Mouse (Mus musculus) CH12.LX (cell line): ENCODE data around the gene Sept1. TPM values are rescaled to one million over a fixed set of nuclear protein-coding genes. Genes with fewer than 3 reads are reported as not detected.

Experiments used
- DNase-seq: peaks from one replicate; pipeline ENCODE4 v3.0.0-alpha.2; 2013; ENCODE audit errors: extremely low read depth
- H3K27ac ChIP-seq: 2 replicates; pipeline ENCODE4 v1.5.1; 2012; ENCODE audit warnings: low read depth, mild to moderate bottlenecking, control low read depth, moderate library complexity; ENCODE audit not compliant: insufficient read depth
- H3K27me3 ChIP-seq: replicated peaks from 2 replicates; pipeline ENCODE3; 2012; ENCODE audit warnings: inconsistent platforms
- H3K36me3 ChIP-seq, 2 experiments: replicated peaks in 1 of 2; 2 replicates each; pipeline versions ENCODE3 to v1.6.1; 2012; ENCODE audit warnings: inconsistent platforms in 1 of 2, low read length in 1 of 2, mild to moderate bottlenecking in 1 of 2, mixed read lengths in 1 of 2, moderate library complexity in 1 of 2; ENCODE audit not compliant: control insufficient read depth in 1 of 2, insufficient read depth in 1 of 2
- H3K4me1 ChIP-seq, 2 experiments: 2 replicates each; pipeline ENCODE4 v1.6.1; 2012; ENCODE audit warnings: inconsistent platforms in 1 of 2, moderate library complexity in 1 of 2; ENCODE audit not compliant: insufficient read depth in 2 of 2, control insufficient read depth in 1 of 2
- H3K4me2 ChIP-seq: 2 replicates; pipeline ENCODE4 v1.6.1; 2012; ENCODE audit warnings: low read depth, mild to moderate bottlenecking, control low read depth; ENCODE audit not compliant: poor library complexity, insufficient read depth, severe bottlenecking
- H3K4me3 ChIP-seq, 3 experiments: fragments of 150-350 bp in 1 of 3; sonication (generic) in 1 of 3; replicated peaks in 1 of 3; 2 replicates each; pipeline versions ENCODE3 to v1.5.1; 2011 to 2012; ENCODE audit warnings: low read depth in 2 of 3, low read length in 2 of 3, mild to moderate bottlenecking in 2 of 3, moderate library complexity in 2 of 3, control low read depth in 1 of 3, improper control_type of control experiment in 1 of 3, inconsistent platforms in 1 of 3, mixed read lengths in 1 of 3; ENCODE audit not compliant: poor library complexity in 1 of 3
- H3K79me2 ChIP-seq: replicated peaks from 2 replicates; pipeline ENCODE4 v1.6.1; 2012; ENCODE audit warnings: mild to moderate bottlenecking, moderate library complexity; ENCODE audit not compliant: control insufficient read depth, poor library complexity, insufficient read depth, severe bottlenecking; ENCODE audit errors: extremely low read depth
- H3K9ac ChIP-seq: 2 replicates; pipeline ENCODE4 v1.6.1; 2012; ENCODE audit warnings: low read depth, mild to moderate bottlenecking, control low read depth, moderate library complexity; ENCODE audit not compliant: insufficient read depth
- H3K9me3 ChIP-seq: replicated peaks from 2 replicates; pipeline ENCODE3; 2012; ENCODE audit warnings: low read length, inconsistent platforms, mixed read lengths
- BHLHE40 ChIP-seq: IDR thresholded peaks from 2 replicates; pipeline ENCODE4 v1.6.1; 2011; ENCODE audit warnings: mild to moderate bottlenecking, low read depth, low read length, improper control_type of control experiment
- CHD1 ChIP-seq: IDR thresholded peaks from 2 replicates; pipeline ENCODE4 v1.6.1; 2012; ENCODE audit warnings: low read depth, low read length, improper control_type of control experiment, inconsistent platforms
- ELF1 ChIP-seq: IDR thresholded peaks from 2 replicates; pipeline ENCODE4 v1.6.1; 2014; ENCODE audit warnings: low read depth, mild to moderate bottlenecking, inconsistent platforms, low read length, improper control_type of control experiment
- HCFC1 ChIP-seq: IDR thresholded peaks from 2 replicates; pipeline ENCODE4 v1.6.1; 2012; ENCODE audit warnings: low read depth, mild to moderate bottlenecking, inconsistent platforms, low read length, improper control_type of control experiment
- IRF4 ChIP-seq: IDR thresholded peaks from 2 replicates; pipeline ENCODE4 v1.6.1; 2014; ENCODE audit warnings: low read depth, mild to moderate bottlenecking, inconsistent platforms, low read length, improper control_type of control experiment
- JUND ChIP-seq: conservative IDR thresholded peaks from 2 replicates; pipeline ENCODE4 v1.6.1; 2011; ENCODE audit warnings: low read depth, low read length, improper control_type of control experiment
- KAT2A ChIP-seq: IDR thresholded peaks from 2 replicates; pipeline ENCODE4 v1.6.1; 2012; ENCODE audit warnings: low read length, improper control_type of control experiment, inconsistent platforms; ENCODE audit not compliant: insufficient replicate concordance
- MAX ChIP-seq: IDR thresholded peaks from 2 replicates; pipeline ENCODE4 v1.6.1; 2011; ENCODE audit warnings: low read length, improper control_type of control experiment
- MAZ ChIP-seq: IDR thresholded peaks from 2 replicates; pipeline ENCODE4 v1.6.1; 2012; ENCODE audit warnings: low read depth, mild to moderate bottlenecking, inconsistent platforms, low read length, improper control_type of control experiment, moderate library complexity
- MYC ChIP-seq: IDR thresholded peaks from 2 replicates; pipeline ENCODE4 v1.6.1; 2011; ENCODE audit warnings: low read depth, mild to moderate bottlenecking, improper control_type of control experiment, low read length
- RCOR1 ChIP-seq: conservative IDR thresholded peaks from 2 replicates; pipeline ENCODE4 v1.6.1; 2012; ENCODE audit warnings: low read depth, mild to moderate bottlenecking, inconsistent platforms, low read length, improper control_type of control experiment
- ZC3H11A ChIP-seq: IDR thresholded peaks from 2 replicates; pipeline ENCODE4 v1.6.1; 2012; ENCODE audit warnings: low read depth, mild to moderate bottlenecking, inconsistent platforms, low read length, improper control_type of control experiment
- ZKSCAN1 ChIP-seq: IDR thresholded peaks from 2 replicates; pipeline ENCODE4 v1.6.1; 2012; ENCODE audit warnings: low read depth, inconsistent platforms, low read length, improper control_type of control experiment, borderline replicate concordance
- ZMIZ1 ChIP-seq: IDR thresholded peaks from 2 replicates; pipeline ENCODE4 v1.6.1; 2012; ENCODE audit warnings: low read depth, mild to moderate bottlenecking, inconsistent platforms, low read length, improper control_type of control experiment
- ZNF384 ChIP-seq: IDR thresholded peaks from 2 replicates; pipeline ENCODE4 v1.6.1; 2012; ENCODE audit warnings: low read depth, low read length, improper control_type of control experiment, inconsistent platforms
- dilution Hi-C: fragments of 300-500 bp; cut with MboI; formaldehyde crosslinking; loops from 2 replicates; pipeline ENCODE4 v1.14.3; 2020; ENCODE audit warnings: low sequenced_read_pairs; ENCODE audit not compliant: extremely low pct_unique_long_range_greater_than_20kb, extremely low pct_ligation_motif_present
- in situ Hi-C: fragments of 300-500 bp; cut with MboI; formaldehyde crosslinking; loops from 3 replicates; pipeline ENCODE4 v1.14.3; 2019; ENCODE audit warnings: low sequenced_read_pairs, low pct_ligation_motif_present, low pct_unique_long_range_greater_than_20kb, mixed read lengths
- polyA plus RNA-seq: library from polyadenylated mRNA; unstranded; fragments of >175 nt; gene quantifications from 2 replicates; pipeline ENCODE4 v1.2.1, GENCODE M21; 2012; ENCODE audit warnings: low read depth; ENCODE audit not compliant: insufficient read length
- total RNA-seq, 2 experiments: library from RNA; depleted of rRNA; stranded (reverse); fragments of 300-350 nt in 1 of 2; fragments of >200 nt in 1 of 2; gene quantifications; 2 replicates each; pipeline ENCODE4 v1.2.3; 2012 to 2014

The Sept1 gene
- total and polyA plus RNA-seq, 3 experiments = 42.7 to 171 (median 92.3) TPM

DNA sequence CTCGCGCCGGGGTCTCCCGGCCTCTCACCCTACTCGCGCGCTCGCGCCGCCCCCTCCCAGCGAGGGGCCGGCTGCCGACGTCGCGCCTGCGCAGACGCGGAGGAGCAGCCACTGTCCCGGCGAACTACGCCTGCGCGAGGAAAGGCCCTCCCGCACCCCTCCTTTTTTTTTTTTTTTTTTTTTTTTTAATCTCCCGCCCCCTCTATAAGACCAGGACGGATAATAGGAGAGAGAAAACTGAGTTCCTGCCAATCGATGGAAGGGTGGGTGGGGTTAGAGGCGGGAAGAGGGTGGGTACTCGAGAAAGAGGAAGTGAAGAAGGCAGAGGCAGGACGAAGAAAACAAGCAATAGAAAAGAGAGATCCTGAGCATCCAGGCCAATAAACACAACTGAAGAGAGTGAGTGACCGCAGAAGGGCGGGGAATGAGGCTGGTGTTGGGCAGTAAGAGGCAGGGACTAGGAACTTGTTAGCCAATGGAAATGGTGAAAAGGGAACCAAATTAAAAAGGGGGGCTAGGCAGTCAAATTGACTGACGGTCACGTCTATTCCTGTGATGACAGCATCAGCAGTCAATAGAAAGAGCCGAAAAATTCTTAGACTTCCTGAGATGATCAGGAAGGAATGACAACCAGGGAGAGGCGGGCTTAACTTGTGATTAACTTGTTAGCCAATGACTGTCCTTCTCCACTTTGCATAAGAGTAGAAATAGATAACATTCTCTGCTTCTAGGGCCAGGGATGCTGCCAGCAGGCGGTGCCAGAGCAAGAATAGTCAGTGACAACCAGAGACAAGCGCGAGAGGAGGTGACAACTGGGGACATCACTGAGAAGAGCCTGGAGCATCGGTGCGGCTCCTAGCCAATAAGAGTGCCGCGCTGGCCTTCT, 24.1 kb downstream of the Sept1 start, which contains the start of gene Mylpf (continued):
- TF ChIP-seq KAT2A = peak; percentile 72; the same call in 1 of the 2 replicates
- no peak for TF ChIP-seq RCOR1
- TF ChIP-seq JUND = peak; percentile 21; the same call in 1 of the 2 replicates
- no peak for TF ChIP-seq IRF4
- TF ChIP-seq ZMIZ1 = peak; percentile 80
- no peak for TF ChIP-seq CHD1
- peak; percentile 40; the same call in 1 of the 2 replicates for TF ChIP-seq MAX
- TF ChIP-seq ELF1 = peak; percentile 82
- peak; percentile 29; the same call in 1 of the 2 replicates for TF ChIP-seq BHLHE40
- no peak for TF ChIP-seq ZC3H11A
- TF ChIP-seq MYC = peak; percentile 6; the same call in 1 of the 2 replicates
- peak; percentile 73 for TF ChIP-seq HCFC1
- TF ChIP-seq ZNF384 = peak; percentile 98
- peak; percentile 95 for TF ChIP-seq MAZ

DNA sequence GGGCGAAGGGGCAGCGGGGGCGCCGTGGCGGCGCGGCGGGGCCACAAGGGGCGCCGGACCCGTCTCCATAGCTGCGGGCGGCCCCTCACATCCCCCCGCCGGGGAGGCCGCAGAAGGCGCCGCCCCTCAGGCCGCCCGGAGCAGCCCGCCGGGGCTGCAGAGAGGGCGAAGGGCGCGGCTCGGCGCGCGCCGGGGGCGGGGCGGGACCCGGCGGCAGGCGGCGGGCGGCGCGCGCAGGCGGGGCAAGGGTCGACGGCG, 24.7 kb downstream of the Sept1 start, which contains the start of gene Tbc1d10b:
TSS of gene Tbc1d10b (minus strand) at position 174 of the 258 bp plus-strand sequence.
- Histone ChIP-seq H3K4me3 (peak within 1 kb of the TSS; percentile 68 to 90 (median 79)), H3K9ac (peak within 1 kb of the TSS; percentile 85), H3K4me2 (peak within 1 kb of the TSS; percentile 91), H3K79me2 (peaks cover 35% of the 10 kb centered on the region), H3K9me3 (no peaks in the 10 kb centered on the region), H3K36me3 (peaks cover 9 to 26% of the 10 kb centered on the region in 2 experiments), H3K27me3 (no peaks in the 10 kb centered on the region), H3K4me1 (peaks cover 8 to 36% of the 10 kb centered on the region in 2 experiments), H3K27ac (peak within 1 kb of the TSS; percentile 51)
- DNase-seq = no peak
- dilution Hi-C loops = no loop called here
- no peak for TF ChIP-seq BHLHE40
- no peak for TF ChIP-seq ZKSCAN1
- in situ Hi-C loops = no loop called here
